8 mouse cellular contexts compared by ENCODE assay signal in the genomic region with DNA sequence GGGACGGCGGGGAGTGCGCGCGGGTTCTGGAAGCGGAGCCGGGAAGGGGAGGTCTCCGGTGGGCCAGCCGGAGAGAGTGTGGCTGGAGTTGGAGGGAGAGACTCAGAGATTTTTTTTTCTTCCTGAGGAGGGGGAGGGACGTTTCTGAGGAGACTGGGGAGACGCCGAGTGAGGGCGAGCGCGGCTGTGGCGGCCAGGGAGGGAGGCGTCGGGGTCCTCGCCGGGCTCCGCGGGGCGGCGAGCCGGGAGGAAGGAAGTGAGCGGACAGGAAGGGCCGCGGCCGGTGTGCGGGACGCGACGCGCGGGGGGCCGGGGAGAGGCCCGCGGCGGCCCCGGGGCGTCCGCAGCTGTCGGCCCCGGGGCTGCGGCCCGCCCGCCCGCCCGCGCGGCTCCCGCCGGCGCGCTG. TPM values are rescaled to one million over a fixed set of nuclear protein-coding genes. Genes with fewer than 3 reads are reported as not detected.
DNase-seq lines count a peak whose midpoint lies in the region; ATAC-seq and TF ChIP-seq lines count a peak whose summit lies in the region.

No protein-coding gene starts in this region.

- peak overlapping the region; percentile 90 for H3K4me3 ChIP-seq in gastrocnemius, adult 2 months
- peak overlapping the region; percentile 73 for H3K4me3 ChIP-seq in forebrain, embryonic 12.5 days (replicated peaks)
- peak overlapping the region; percentile 93 for H3K4me3 ChIP-seq in limb, embryonic 14.5 days (replicated peaks; ENCODE audit: low read length)
- peak overlapping the region; percentile 94 for H3K4me3 ChIP-seq in midbrain, postnatal 0 days (ENCODE audit: low read depth, low read length)

- peak overlapping the region; percentile 68 for H3K4me2 ChIP-seq in forebrain, embryonic 12.5 days
- peak overlapping the region; percentile 63 for H3K4me2 ChIP-seq in limb, embryonic 14.5 days (replicated peaks; ENCODE audit: low read depth, low read length, severe bottlenecking)
- peak overlapping the region; percentile 63 for H3K4me2 ChIP-seq in midbrain, postnatal 0 days (ENCODE audit: low read depth, low read length, poor library complexity, severe bottlenecking)

- no peaks in the 10 kb centered on the region for H3K36me3 ChIP-seq in forebrain, embryonic 12.5 days (replicated peaks)
- no peaks in the 10 kb centered on the region for H3K36me3 ChIP-seq in limb, embryonic 14.5 days (ENCODE audit: control insufficient read depth, insufficient read depth, low read length)
- no peaks in the 10 kb centered on the region for H3K36me3 ChIP-seq in midbrain, postnatal 0 days (ENCODE audit: insufficient read depth, low read length)

- TF ChIP-seq CTCF in gastrocnemius, adult 2 months (IDR thresholded peaks at IDR 0.05) = no peak
- TF ChIP-seq CTCF in midbrain, postnatal 0 days (IDR thresholded peaks at IDR 0.05) = no peak

- DNase-seq in gastrocnemius, adult 2 months = no peak
- DNase-seq in gastrocnemius, adult 18-20 months (ENCODE audit: low spot score) = no peak
- DNase-seq in ES-CJ7 (ENCODE audit: low read depth, low spot score) = peak; percentile 83
- DNase-seq in limb, embryonic 14.5 days (ENCODE audit: low spot score) = peak; percentile 74
- DNase-seq in midbrain, postnatal 0 days (ENCODE audit: low spot score) = peak; percentile 83
- no peak for DNase-seq in natural killer cell, adult 2 months (ENCODE audit: low spot score in 2 of 2)
- no peak for DNase-seq in gastrocnemius, adult 8-10 months (ENCODE audit: low spot score in 2 of 2)

- intact Hi-C loops in gastrocnemius, adult 2 months (cut with DNase I) = loop anchor here (2.0 to 5.0 kb wide), 2 partner anchors 19 to 42 kb away; no protein-coding TSS in a partner anchor

- under 1% methylated on average over 39 of the region's 55 CpGs for WGBS in forebrain, embryonic 12.5 days
- 0% methylated on average over 15 of the region's 55 CpGs for WGBS in limb, embryonic 14.5 days
- WGBS in midbrain, postnatal 0 days = 0% methylated on average over 17 of the region's 55 CpGs

- H3K9me3 ChIP-seq in forebrain, embryonic 12.5 days = no peaks in the 10 kb centered on the region
- H3K9me3 ChIP-seq in limb, embryonic 14.5 days (ENCODE audit: control insufficient read depth, low read length) = no peaks in the 10 kb centered on the region
- no peaks in the 10 kb centered on the region for H3K9me3 ChIP-seq in midbrain, postnatal 0 days (ENCODE audit: low read length)

- peak overlapping the region; percentile 86 for H3K9ac ChIP-seq in forebrain, embryonic 12.5 days
- H3K9ac ChIP-seq in limb, embryonic 14.5 days (ENCODE audit: low read depth, low read length, severe bottlenecking) = peak overlapping the region; percentile 89
- peak overlapping the region; percentile 85 for H3K9ac ChIP-seq in midbrain, postnatal 0 days (replicated peaks; ENCODE audit: low read length, poor library complexity, severe bottlenecking)

- H3K27me3 ChIP-seq in forebrain, embryonic 12.5 days = peaks cover 7% of the 10 kb centered on the region
- no peaks in the 10 kb centered on the region for H3K27me3 ChIP-seq in limb, embryonic 14.5 days (ENCODE audit: control insufficient read depth, insufficient read depth, low read length)
- no peaks in the 10 kb centered on the region for H3K27me3 ChIP-seq in midbrain, postnatal 0 days (ENCODE audit: insufficient read depth, low read length)

- no peak for TF ChIP-seq POLR2A in limb, embryonic 14.5 days (IDR thresholded peaks at IDR 0.05; ENCODE audit: borderline replicate concordance, extremely low read depth, insufficient read depth, insufficient read length)

- H3K4me1 ChIP-seq in forebrain, embryonic 12.5 days = peaks cover 19% of the 10 kb centered on the region
- H3K4me1 ChIP-seq in limb, embryonic 14.5 days (ENCODE audit: control insufficient read depth, insufficient read depth, low read length) = peaks cover 23% of the 10 kb centered on the region
- H3K4me1 ChIP-seq in midbrain, postnatal 0 days (ENCODE audit: insufficient read depth, low read length) = peaks cover 4% of the 10 kb centered on the region

- ATAC-seq in forebrain, embryonic 12.5 days (ENCODE audit: low FRiP score) = peak; percentile 85
- ATAC-seq in limb, embryonic 14.5 days (ENCODE audit: low FRiP score, low read depth) = peak; percentile 92
- ATAC-seq in midbrain, postnatal 0 days (ENCODE audit: low FRiP score) = peak; percentile 83

- peak overlapping the region; percentile 95 for H3K27ac ChIP-seq in gastrocnemius, adult 2 months
- peak overlapping the region; percentile 97 for H3K27ac ChIP-seq in forebrain, embryonic 12.5 days
- peak overlapping the region; percentile 93 for H3K27ac ChIP-seq in limb, embryonic 14.5 days (replicated peaks; ENCODE audit: low read depth, low read length)
- peak overlapping the region; percentile 90 for H3K27ac ChIP-seq in midbrain, postnatal 0 days (ENCODE audit: low read depth, low read length)

RNA-seq across cellular contexts. Expression of a gene that starts 0.4 kb away (rescaled TPM):
- total RNA-seq in gastrocnemius, adult 2 months (2021) = 10 to 100 TPM; 10.8 to 16.0 TPM
- 10 to 100 TPM; 10.1 to 18.3 TPM for total RNA-seq in gastrocnemius, adult 18-20 months (2021)
- polyA plus RNA-seq in forebrain, embryonic 12.5 days (2016; fragmentation: Nextera tagmentation; extraction: Ambion mirVana) = 83.6 and 101 TPM in 2 replicates
- polyA plus RNA-seq in limb, embryonic 14.5 days (2012; rRNA removed) = 20.1 and 21.8 TPM in 2 replicates
- polyA plus RNA-seq in limb, embryonic 14.5 days (2014; fragmentation: Nextera tagmentation; extraction: Ambion mirVana) = 112 and 119 TPM in 2 replicates
- total RNA-seq in midbrain, postnatal 0 days (2014; rRNA removed) = 15.2 and 17.0 TPM in 2 replicates
- 50.6 and 58.0 TPM in 2 replicates for polyA plus RNA-seq in midbrain, postnatal 0 days (2015; fragmentation: Nextera tagmentation; extraction: Ambion mirVana)
- 10 to 100 TPM in 3 of 4 experiments, 1 to 10 TPM in 1; 8.6 to 15.2 (median 13.5) TPM for total RNA-seq in gastrocnemius, adult 8-10 months (2022)

RNA-seq across cellular contexts. Expression of a gene that starts 7.9 kb away (rescaled TPM):
- under 1 TPM; 0.13 to 0.17 TPM for total RNA-seq in gastrocnemius, adult 2 months (2021)
- total RNA-seq in gastrocnemius, adult 18-20 months (2021) = under 1 TPM in 1 of 2 experiments, not detected in 1; 0.12 TPM
- polyA plus RNA-seq in forebrain, embryonic 12.5 days (2016; fragmentation: Nextera tagmentation; extraction: Ambion mirVana) = 0.18 TPM in 1 of 2 replicates, not detected in the other
- polyA plus RNA-seq in limb, embryonic 14.5 days (2012; rRNA removed) = 0.27 and 0.38 TPM in 2 replicates
- 0.26 and 0.48 TPM in 2 replicates for polyA plus RNA-seq in limb, embryonic 14.5 days (2014; fragmentation: Nextera tagmentation; extraction: Ambion mirVana)
- 0.19 and 0.27 TPM in 2 replicates for total RNA-seq in midbrain, postnatal 0 days (2014; rRNA removed)
- 0.22 and 0.40 TPM in 2 replicates for polyA plus RNA-seq in midbrain, postnatal 0 days (2015; fragmentation: Nextera tagmentation; extraction: Ambion mirVana)
- total RNA-seq in gastrocnemius, adult 8-10 months (2022) = under 1 TPM in 3 of 4 experiments, not detected in 1; 0.16 to 0.27 (median 0.27) TPM

RNA-seq across cellular contexts. Expression of a gene that starts 46.6 kb away (rescaled TPM):
- total RNA-seq in gastrocnemius, adult 2 months (2021) = not detected
- total RNA-seq in gastrocnemius, adult 18-20 months (2021) = not detected
- 0.23 and 0.59 TPM in 2 replicates for polyA plus RNA-seq in forebrain, embryonic 12.5 days (2016; fragmentation: Nextera tagmentation; extraction: Ambion mirVana)
- polyA plus RNA-seq in limb, embryonic 14.5 days (2012; rRNA removed) = 0.23 and 0.63 TPM in 2 replicates
- polyA plus RNA-seq in limb, embryonic 14.5 days (2014; fragmentation: Nextera tagmentation; extraction: Ambion mirVana) = 0.25 and 0.44 TPM in 2 replicates
- 4.4 and 5.1 TPM in 2 replicates for total RNA-seq in midbrain, postnatal 0 days (2014; rRNA removed)
- polyA plus RNA-seq in midbrain, postnatal 0 days (2015; fragmentation: Nextera tagmentation; extraction: Ambion mirVana) = 5.3 and 5.9 TPM in 2 replicates
- total RNA-seq in gastrocnemius, adult 8-10 months (2022) = not detected

Comparison
In these comparisons a context has a peak if more than half of its experiments do, and no peak if none do; other contexts are left out.
1. DNase-seq: peak in ES-CJ7 (single experiment), limb, embryonic 14.5 days (single experiment) and midbrain, postnatal 0 days (single experiment); none in gastrocnemius, adult 2 months (single experiment), gastrocnemius, adult 18-20 months (single experiment), natural killer cell, adult 2 months (0 of 2) and gastrocnemius, adult 8-10 months (0 of 2).
2. Peak in every context shown above with its lines, with median percentiles within 50 percentile points of each other: H3K27ac ChIP-seq, H3K4me3 ChIP-seq, ATAC-seq, H3K4me2 ChIP-seq and H3K9ac ChIP-seq.